Mouse (Mus musculus) right cerebral cortex, adult 18-20 months (tissue): ENCODE data around the gene Kifc1.
"Not testable (repeated sequence)": the region's sequence is repeated elsewhere in the genome, so short reads cannot be mapped to it uniquely, and the experiment has no call there.

Experiments used
- DNase-seq: peaks from one replicate; pipeline ENCODE4 v3.0.0; 2022; ENCODE audit warnings: mixed read lengths

Kifc1 gene

GRCm38 (mm10) chr17:33900989-33901314, 10.5 kb upstream of the Kifc1 start:
- no peak for DNase-seq

- DNase-seq = no peak
Observed at GRCm38 (mm10) chr17:33900281-33900988, 10.0 kb upstream of the Kifc1 start.

GRCm38 (mm10) chr17:33899642-33900041, 9.2 kb upstream of the Kifc1 start:
- no peak for DNase-seq

GRCm38 (mm10) chr17:33898193-33898592, 7.7 kb upstream of the Kifc1 start:
- not testable (repeated sequence) for DNase-seq

GRCm38 (mm10) chr17:33897114-33897794, 6.8 kb upstream of the Kifc1 start:
- no peak for DNase-seq

- DNase-seq = not testable (repeated sequence)
Observed at GRCm38 (mm10) chr17:33893011-33893410, 2.5 kb upstream of the Kifc1 start.

- DNase-seq = no peak
Observed at GRCm38 (mm10) chr17:33892429-33892828, 2.0 kb upstream of the Kifc1 start.

- DNase-seq = not testable (repeated sequence)
Observed at GRCm38 (mm10) chr17:33891892-33892291, 1.4 kb upstream of the Kifc1 start.

- DNase-seq = no peak
Observed at GRCm38 (mm10) chr17:33891357-33891756, 896 bp upstream of the Kifc1 start.

- DNase-seq = not testable (repeated sequence)
Observed at GRCm38 (mm10) chr17:33889941-33890532, 424 bp downstream of the Kifc1 start.

- DNase-seq = not testable (repeated sequence)
Observed at GRCm38 (mm10) chr17:33888230-33888629, 2.2 kb downstream of the Kifc1 start.

- not testable (repeated sequence) for DNase-seq
Observed at GRCm38 (mm10) chr17:33887802-33888201, 2.7 kb downstream of the Kifc1 start.

- not testable (repeated sequence) for DNase-seq
Observed at GRCm38 (mm10) chr17:33884320-33884719, 6.1 kb downstream of the Kifc1 start.

- not testable (repeated sequence) for DNase-seq
Observed at GRCm38 (mm10) chr17:33875797-33876196, 14.7 kb downstream of the Kifc1 start.

- DNase-seq = no peak
Observed at GRCm38 (mm10) chr17:33874411-33874810, 16.1 kb downstream of the Kifc1 start.

GRCm38 (mm10) chr17:33873537-33873936, 16.9 kb downstream of the Kifc1 start, which contains the start of gene Gm7029:
TSS of gene Gm7029 (plus strand) at chr17:33873837.
- not testable (repeated sequence) for DNase-seq

- peak; percentile 92 for DNase-seq
Observed at GRCm38 (mm10) chr17:33865330-33866030, 25.0 kb downstream of the Kifc1 start.

GRCm38 (mm10) chr17:33857816-33858215, 32.6 kb downstream of the Kifc1 start:
- DNase-seq = no peak

- no peak for DNase-seq
Observed at GRCm38 (mm10) chr17:33851331-33851730, 39.1 kb downstream of the Kifc1 start.

- DNase-seq = no peak
Observed at GRCm38 (mm10) chr17:33848139-33848538, 42.3 kb downstream of the Kifc1 start.

GRCm38 (mm10) chr17:33844196-33844595, 46.3 kb downstream of the Kifc1 start:
- DNase-seq = no peak

- DNase-seq = peak; percentile 93
Observed at GRCm38 (mm10) chr17:33842966-33843795, 47.3 kb downstream of the Kifc1 start, which contains the start of gene Cd320. TSS of gene Cd320 (plus strand) at chr17:33843091.
